Mouse (Mus musculus) lung, adult 2 months (tissue): ENCODE data around the gene Itpa.

Experiments
- CTCF ChIP-seq: fragments of 200-500 bp; IDR thresholded peaks from 2 replicates; pipeline ENCODE4 v1.5.1; 2011; ENCODE audit warnings: mild to moderate bottlenecking, low read length, control low read depth; ENCODE audit not compliant: insufficient read depth
- POLR2A ChIP-seq: fragments of 200-500 bp; IDR thresholded peaks from 2 replicates; pipeline ENCODE4 v1.6.1; 2011; ENCODE audit warnings: low read depth, mild to moderate bottlenecking, control low read depth, low read length, borderline replicate concordance; ENCODE audit errors: extremely low read depth

DNA sequence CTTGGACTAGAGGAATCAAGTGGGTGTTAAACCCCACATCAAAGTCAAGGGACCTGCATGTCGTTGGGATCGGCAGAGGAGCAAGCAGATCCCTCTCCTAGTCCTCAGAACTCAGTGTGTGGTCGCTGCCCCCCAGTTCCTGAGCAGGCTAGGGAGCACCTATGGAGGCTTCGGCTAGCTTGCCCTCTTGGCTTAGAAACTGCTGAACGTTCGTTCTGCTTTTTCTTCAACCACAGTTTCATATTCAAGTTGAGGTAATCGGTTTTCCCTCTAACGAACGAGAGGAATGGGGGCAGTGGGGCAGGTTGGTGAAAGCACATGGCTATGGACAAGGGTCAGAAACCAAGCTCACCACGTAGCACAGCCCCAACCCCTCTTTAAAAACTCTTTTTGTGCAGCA, 39.6 kb downstream of the Itpa start:
- TF ChIP-seq CTCF (no peak), POLR2A (no peak)
